25 mouse cellular contexts compared by ENCODE assay signal in genomic region chr2:35072547-35072946, GRCm38 (mm10). TPM values are rescaled to one million over a fixed set of nuclear protein-coding genes. Genes with fewer than 3 reads are reported as not detected.
DNase-seq lines count a peak whose midpoint lies in the region; ATAC-seq lines count a peak whose summit lies in the region.
"Had no signal": no experiment of that assay in that cellular context is flagged by ENCODE, and none has a peak within 500 bp of the region (broad histone marks: within the 10 kb centered on the region; RNA-seq: fewer than 3 reads in every experiment).

No protein-coding gene starts in this region.

- peaks cover 4% of the 10 kb centered on the region; the same call in 1 of the 2 replicates for H3K4me1 ChIP-seq in kidney, embryonic 15.5 days
- H3K4me1 ChIP-seq in lung, embryonic 15.5 days, result no peaks in the 10 kb centered on the region
- no peaks in the 10 kb centered on the region for H3K4me1 ChIP-seq in hindbrain, embryonic 14.5 days (replicated peaks; ENCODE audit: control insufficient read depth, insufficient read depth, low read length)
- H3K4me1 ChIP-seq: forebrain, embryonic 10.5 days; forebrain, embryonic 13.5 days; heart, embryonic 10.5 days; heart, embryonic 13.5 days; hindbrain, embryonic 15.5 days had no signal

- H3K9me3 ChIP-seq in kidney, embryonic 15.5 days (replicated peaks), result 0 out of 2 replicates have a peak, but pooled peaks cover 3% of the 10 kb centered on the region
- no peaks in the 10 kb centered on the region; the same call in 1 of the 2 replicates for H3K9me3 ChIP-seq in lung, embryonic 15.5 days
- 0 out of 2 replicates have a peak, but pooled peaks cover 4% of the 10 kb centered on the region for H3K9me3 ChIP-seq in hindbrain, embryonic 14.5 days (ENCODE audit: control insufficient read depth, low read length)
- H3K9me3 ChIP-seq: forebrain, embryonic 13.5 days; heart, embryonic 10.5 days; hindbrain, embryonic 15.5 days had no signal

- DNase-seq in kidney, postnatal 36 days, result no peak
- DNase-seq in lung, postnatal 14 days, result no peak
- peak; percentile 10 for DNase-seq in lung, postnatal 25 days (ENCODE audit: low spot score)
- DNase-seq in hindbrain, embryonic 14.5 days (ENCODE audit: low spot score), result no peak
- DNase-seq: adrenal gland, postnatal 10 days; adrenal gland, postnatal 36 days; cerebellum, adult 18-20 months; cerebellum, adult 9-10 months; cerebellum, postnatal 14 days; gastrocnemius, postnatal 10 days; gastrocnemius, postnatal 36 days; heart, adult 2 months; heart, postnatal 14 days; heart, postnatal 4 days had no signal

- WGBS in kidney, embryonic 15.5 days, result 56% methylated on average over 2 of the region's 2 CpGs
- 38% methylated on average over 2 of the region's 2 CpGs for WGBS in lung, embryonic 15.5 days
- WGBS in hindbrain, embryonic 14.5 days, result 78% methylated on average over 2 of the region's 2 CpGs

- ATAC-seq in kidney, embryonic 15.5 days (replicated peaks; ENCODE audit: low FRiP score), result no peak
- no peak for ATAC-seq in lung, embryonic 15.5 days (ENCODE audit: borderline replicate concordance, extremely low read depth, low FRiP score, low TSS enrichment)
- no peak for ATAC-seq in hindbrain, embryonic 14.5 days (ENCODE audit: low FRiP score)
- ATAC-seq: activated CD4-positive, CD25-positive, alpha-beta regulatory T cell, adult 4 months; forebrain, embryonic 13.5 days; forebrain, embryonic 16.5 days had no signal

- H3K36me3 ChIP-seq in kidney, embryonic 15.5 days, result no peaks in the 10 kb centered on the region
- no peaks in the 10 kb centered on the region for H3K36me3 ChIP-seq in lung, embryonic 15.5 days
- H3K36me3 ChIP-seq in hindbrain, embryonic 14.5 days (replicated peaks; ENCODE audit: control insufficient read depth, insufficient read depth), result no peaks in the 10 kb centered on the region
- H3K36me3 ChIP-seq: forebrain, embryonic 10.5 days; heart, embryonic 10.5 days; heart, embryonic 13.5 days; hindbrain, embryonic 15.5 days had no signal

- no peak overlapping the region for H3K9ac ChIP-seq in kidney, embryonic 15.5 days
- H3K9ac ChIP-seq in lung, embryonic 15.5 days, result no peak overlapping the region
- no peak overlapping the region for H3K9ac ChIP-seq in hindbrain, embryonic 14.5 days
- H3K9ac ChIP-seq: forebrain, embryonic 13.5 days; heart, embryonic 13.5 days; hindbrain, embryonic 15.5 days had no signal

- H3K27me3 ChIP-seq in kidney, embryonic 15.5 days, result no peaks in the 10 kb centered on the region
- no peaks in the 10 kb centered on the region for H3K27me3 ChIP-seq in lung, embryonic 15.5 days
- no peaks in the 10 kb centered on the region for H3K27me3 ChIP-seq in hindbrain, embryonic 14.5 days (ENCODE audit: control insufficient read depth, insufficient read depth, low read length)
- H3K27me3 ChIP-seq: forebrain, embryonic 13.5 days; heart, embryonic 13.5 days; hindbrain, embryonic 15.5 days had no signal

- no peak overlapping the region for H3K4me2 ChIP-seq in kidney, embryonic 15.5 days
- no peak overlapping the region for H3K4me2 ChIP-seq in lung, embryonic 15.5 days
- no peak overlapping the region for H3K4me2 ChIP-seq in hindbrain, embryonic 14.5 days (replicated peaks)
- H3K4me2 ChIP-seq: forebrain, embryonic 13.5 days; heart, embryonic 13.5 days; hindbrain, embryonic 15.5 days had no signal

- no peak overlapping the region for H3K4me3 ChIP-seq in kidney, embryonic 15.5 days (replicated peaks)
- no peak overlapping the region for H3K4me3 ChIP-seq in lung, embryonic 15.5 days
- H3K4me3 ChIP-seq in hindbrain, embryonic 14.5 days (replicated peaks; ENCODE audit: low read length), result no peak overlapping the region
- H3K4me3 ChIP-seq: forebrain, embryonic 10.5 days; forebrain, embryonic 13.5 days; heart, adult 2 months; heart, embryonic 10.5 days; heart, embryonic 13.5 days; hindbrain, embryonic 15.5 days had no signal

- H3K27ac ChIP-seq in kidney, embryonic 15.5 days, result peak overlapping the region; percentile 37; the same call in 1 of the 2 replicates
- peak overlapping the region; percentile 66 for H3K27ac ChIP-seq in lung, embryonic 15.5 days
- no peak overlapping the region for H3K27ac ChIP-seq in hindbrain, embryonic 14.5 days
- H3K27ac ChIP-seq: forebrain, embryonic 10.5 days; forebrain, embryonic 13.5 days; heart, adult 2 months; heart, embryonic 10.5 days; heart, embryonic 13.5 days; hindbrain, embryonic 15.5 days had no signal

RNA-seq across cellular contexts. Expression of gene Hc, which starts 11.3 kb away (rescaled TPM):
- 0.67 and 1.5 TPM in 2 replicates for polyA plus RNA-seq in kidney, embryonic 15.5 days (2015; fragmentation: Nextera tagmentation; extraction: Ambion mirVana)
- 1.6 TPM in 2 replicates for polyA plus RNA-seq in lung, embryonic 15.5 days (2015; fragmentation: Nextera tagmentation; extraction: Ambion mirVana)
- 0.44 and 0.46 TPM in 2 replicates for polyA plus RNA-seq in hindbrain, embryonic 14.5 days (2014; fragmentation: Nextera tagmentation; extraction: Ambion mirVana)
- polyA plus RNA-seq: embryonic facial prominence, embryonic 14.5 days had no signal

RNA-seq across cellular contexts. Expression of gene AI182371, which starts 28.8 kb away (rescaled TPM):
- polyA plus RNA-seq in kidney, embryonic 15.5 days (2015; fragmentation: Nextera tagmentation; extraction: Ambion mirVana), result 0.58 and 1.2 TPM in 2 replicates
- polyA plus RNA-seq in lung, embryonic 15.5 days (2015; fragmentation: Nextera tagmentation; extraction: Ambion mirVana), result 0.30 and 0.66 TPM in 2 replicates
- polyA plus RNA-seq in hindbrain, embryonic 14.5 days (2014; fragmentation: Nextera tagmentation; extraction: Ambion mirVana), result 0.20 and 0.51 TPM in 2 replicates
- polyA plus RNA-seq: hindbrain, embryonic 11.5 days had no signal

RNA-seq across cellular contexts. Expression of gene Cntrl, which starts 36.7 kb away (rescaled TPM):
- polyA plus RNA-seq in kidney, embryonic 15.5 days (2015; fragmentation: Nextera tagmentation; extraction: Ambion mirVana), result 26.2 and 26.6 TPM in 2 replicates
- polyA plus RNA-seq in lung, embryonic 15.5 days (2015; fragmentation: Nextera tagmentation; extraction: Ambion mirVana), result 25.5 and 26.3 TPM in 2 replicates
- 8.4 and 10.5 TPM in 2 replicates for polyA plus RNA-seq in hindbrain, embryonic 14.5 days (2014; fragmentation: Nextera tagmentation; extraction: Ambion mirVana)
